Mouse (Mus musculus): Measurements from ENCODE around the gene Cnksr3. TPM values are rescaled to one million over a fixed set of nuclear protein-coding genes. Genes with fewer than 3 reads are reported as not detected.

Gene Cnksr3
- polyA plus RNA-seq, 1 experiment from 2014 or later, result 13.6 TPM

GRCm38 (mm10) chr10:7208859-7209441 lies 3.1 kb downstream of the Cnksr3 start:
- Histone ChIP-seq H3K4me1 (replicated peaks) (peaks cover 27% of the 10 kb centered on the region), H3K27me3 (replicated peaks) (no peaks in the 10 kb centered on the region), H3K27ac (no peak overlapping the region), H3K36me3 (no peaks in the 10 kb centered on the region), H3K9ac (no peak overlapping the region), H3K4me3 (replicated peaks) (no peak overlapping the region), H3K4me2 (replicated peaks) (no peak overlapping the region), H3K9me3 (no peaks in the 10 kb centered on the region)
- 68% methylated on average over 10 of the region's 10 CpGs for WGBS
- ATAC-seq, result no peak

- no peaks in the 10 kb centered on the region for H3K9me3 ChIP-seq
- H3K4me2 ChIP-seq (replicated peaks), result no peak overlapping the region
- H3K27me3 ChIP-seq (replicated peaks), result no peaks in the 10 kb centered on the region
- H3K27ac ChIP-seq, result no peak overlapping the region
- H3K9ac ChIP-seq, result no peak overlapping the region
- H3K36me3 ChIP-seq, result no peaks in the 10 kb centered on the region
- no peak for ATAC-seq
- 75% methylated on average over 11 of the region's 11 CpGs for WGBS
- H3K4me3 ChIP-seq (replicated peaks), result no peak overlapping the region
- H3K4me1 ChIP-seq (replicated peaks), result peaks cover 25% of the 10 kb centered on the region
Measured at GRCm38 (mm10) chr10:7207301-7207700, 4.7 kb downstream of the Cnksr3 start.

GRCm38 (mm10) chr10:7206571-7206970 lies 5.5 kb downstream of the Cnksr3 start:
- Histone ChIP-seq H3K4me3 (replicated peaks) (no peak overlapping the region), H3K4me1 (replicated peaks) (peaks cover 25% of the 10 kb centered on the region), H3K36me3 (no peaks in the 10 kb centered on the region), H3K4me2 (replicated peaks) (no peak overlapping the region), H3K9me3 (no peaks in the 10 kb centered on the region), H3K27me3 (replicated peaks) (no peaks in the 10 kb centered on the region), H3K9ac (no peak overlapping the region), H3K27ac (no peak overlapping the region)
- no peak for ATAC-seq
- 64% methylated on average over 7 of the region's 7 CpGs for WGBS

DNA sequence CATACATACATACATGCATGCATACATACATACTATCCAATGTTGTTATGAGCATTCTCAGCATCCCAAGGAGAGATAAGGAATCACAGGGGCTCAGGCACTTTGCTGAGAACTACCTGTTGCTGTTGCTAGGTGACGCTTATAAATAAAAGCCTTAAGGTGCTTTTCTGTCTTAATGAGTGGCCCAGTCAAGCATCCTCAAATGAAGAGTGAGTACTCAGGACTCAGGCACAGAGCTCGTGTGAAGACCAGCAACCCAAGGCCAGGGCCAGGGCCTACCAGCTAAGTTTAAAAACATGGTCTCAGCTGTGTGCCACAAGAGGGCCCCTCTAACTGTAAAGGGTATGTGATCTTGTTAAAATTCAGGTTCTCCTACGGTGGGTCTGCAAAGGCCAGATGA lies 6.5 kb downstream of the Cnksr3 start:
- H3K4me1 ChIP-seq (replicated peaks), result peaks cover 25% of the 10 kb centered on the region
- H3K4me2 ChIP-seq (replicated peaks), result no peak overlapping the region
- 80% methylated on average over 3 of the region's 3 CpGs for WGBS
- H3K4me3 ChIP-seq (replicated peaks), result no peak overlapping the region
- no peaks in the 10 kb centered on the region for H3K9me3 ChIP-seq
- H3K27ac ChIP-seq, result no peak overlapping the region
- H3K36me3 ChIP-seq, result no peaks in the 10 kb centered on the region
- no peak for ATAC-seq
- no peaks in the 10 kb centered on the region for H3K27me3 ChIP-seq (replicated peaks)
- no peak overlapping the region for H3K9ac ChIP-seq

DNA sequence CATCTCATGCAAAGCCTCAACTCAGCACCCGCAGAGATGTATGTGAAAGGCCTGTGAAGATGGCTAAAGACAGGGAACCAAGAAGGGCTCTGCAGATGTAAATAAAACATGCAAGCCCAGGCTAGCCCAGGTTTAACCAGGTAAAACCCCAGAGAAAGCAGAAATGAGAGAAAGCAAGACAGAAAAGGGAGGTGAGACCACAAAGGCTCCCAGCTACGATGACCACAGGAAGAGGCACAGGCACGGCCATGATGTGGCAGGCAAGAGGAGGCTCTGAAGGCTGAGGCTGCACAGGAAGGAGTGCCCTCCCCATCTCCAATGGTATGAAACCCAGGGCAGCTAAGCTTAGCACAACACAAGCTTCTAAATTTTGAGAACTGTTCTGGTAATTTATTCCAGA lies 7.1 kb downstream of the Cnksr3 start:
- 87% methylated on average over 3 of the region's 3 CpGs for WGBS
- no peak for ATAC-seq
- peaks cover 19% of the 10 kb centered on the region for H3K4me1 ChIP-seq (replicated peaks)

GRCm38 (mm10) chr10:7202576-7202975 lies 9.5 kb downstream of the Cnksr3 start:
- Histone ChIP-seq H3K36me3 (no peaks in the 10 kb centered on the region), H3K9ac (no peak overlapping the region), H3K9me3 (no peaks in the 10 kb centered on the region), H3K4me1 (replicated peaks) (peaks cover 7% of the 10 kb centered on the region; the same call in 1 of the 2 replicates), H3K27ac (no peak overlapping the region), H3K4me2 (replicated peaks) (no peak overlapping the region), H3K4me3 (replicated peaks) (no peak overlapping the region), H3K27me3 (replicated peaks) (no peaks in the 10 kb centered on the region)
- ATAC-seq, result no peak
- WGBS, result 88% methylated on average over 9 of the region's 9 CpGs

More for the DNA sequence above, 7.1 kb downstream of the Cnksr3 start:
- H3K27ac ChIP-seq, result no peak overlapping the region
- no peaks in the 10 kb centered on the region for H3K9me3 ChIP-seq
- no peak overlapping the region for H3K9ac ChIP-seq
- no peaks in the 10 kb centered on the region for H3K27me3 ChIP-seq (replicated peaks)
- H3K4me3 ChIP-seq (replicated peaks), result no peak overlapping the region
- no peak overlapping the region for H3K4me2 ChIP-seq (replicated peaks)
- no peaks in the 10 kb centered on the region for H3K36me3 ChIP-seq

- Histone ChIP-seq H3K27ac (no peak overlapping the region), H3K4me1 (replicated peaks) (peaks cover 13% of the 10 kb centered on the region), H3K4me2 (replicated peaks) (no peak overlapping the region), H3K4me3 (replicated peaks) (no peak overlapping the region), H3K9ac (no peak overlapping the region), H3K9me3 (no peaks in the 10 kb centered on the region), H3K36me3 (no peaks in the 10 kb centered on the region), H3K27me3 (replicated peaks) (no peaks in the 10 kb centered on the region)
- ATAC-seq, result no peak
- WGBS, result 90% methylated on average over 7 of the region's 7 CpGs
Measured at GRCm38 (mm10) chr10:7200665-7201064, 11.4 kb downstream of the Cnksr3 start.

DNA sequence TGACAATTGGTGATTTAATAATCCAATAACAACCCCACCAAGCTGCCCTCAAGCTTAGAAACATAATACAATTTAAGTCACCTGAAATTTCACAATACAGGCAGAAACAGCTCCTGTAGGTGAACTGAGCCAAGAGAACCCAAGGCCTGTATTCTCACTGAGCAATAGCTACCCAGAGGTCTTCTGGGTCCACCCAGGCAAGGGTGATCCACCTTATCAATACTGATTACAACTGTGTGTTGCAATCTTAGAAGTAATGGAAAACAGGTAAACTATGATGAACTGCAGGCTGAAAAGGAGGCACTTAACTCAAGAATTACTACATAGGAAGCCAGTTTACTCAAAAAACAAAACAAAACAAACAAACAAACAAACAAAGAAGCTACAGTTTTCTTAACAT lies 13.8 kb downstream of the Cnksr3 start:
- H3K36me3 ChIP-seq, result no peaks in the 10 kb centered on the region
- H3K9me3 ChIP-seq, result no peaks in the 10 kb centered on the region
- no peak overlapping the region for H3K9ac ChIP-seq
- ATAC-seq, result 0 out of 2 replicates have a peak, but pooled peaks have one; percentile 54
- no peak overlapping the region for H3K27ac ChIP-seq
- no peak overlapping the region for H3K4me2 ChIP-seq (replicated peaks)
- no peak overlapping the region for H3K4me3 ChIP-seq (replicated peaks)
- H3K27me3 ChIP-seq (replicated peaks), result no peaks in the 10 kb centered on the region
- peaks cover 15% of the 10 kb centered on the region for H3K4me1 ChIP-seq (replicated peaks)

GRCm38 (mm10) chr10:7197733-7198132 lies 14.3 kb downstream of the Cnksr3 start:
- no peak for ATAC-seq

DNA sequence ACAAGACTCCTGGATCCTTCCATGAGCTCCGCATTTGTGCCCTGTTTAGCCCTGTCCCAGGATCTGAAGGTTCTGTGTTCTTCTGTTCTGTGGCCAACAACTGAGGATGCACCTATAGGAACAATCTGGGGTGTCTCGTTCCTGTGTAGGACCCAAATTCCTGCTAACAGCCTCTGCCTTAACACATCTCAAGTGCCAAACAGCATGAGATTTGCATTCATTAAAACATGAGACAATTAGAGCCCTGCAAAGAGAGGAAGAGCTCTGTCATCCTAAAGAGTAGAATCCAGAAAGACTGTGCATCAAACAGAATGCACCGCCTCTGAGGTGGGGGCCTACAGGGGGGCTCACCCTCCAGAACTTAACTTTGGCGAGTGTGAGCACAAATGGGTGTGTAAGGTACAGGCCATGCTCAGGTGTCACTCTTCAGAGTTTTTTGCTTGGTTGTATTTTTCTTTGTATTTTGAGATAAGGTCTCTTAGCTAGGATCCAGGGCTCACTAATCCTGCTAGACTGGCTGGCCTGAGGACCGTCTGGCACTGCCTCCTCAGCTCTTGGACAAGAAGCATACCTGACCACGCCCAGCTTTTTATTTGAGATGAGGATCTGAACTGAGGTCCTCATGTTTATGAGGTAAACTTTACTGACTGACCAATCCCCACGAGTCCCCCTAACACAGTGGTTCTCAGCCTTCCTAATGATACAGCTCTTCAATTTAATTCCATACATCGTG lies 15.2 kb downstream of the Cnksr3 start:
- H3K27me3 ChIP-seq (replicated peaks), result no peaks in the 10 kb centered on the region
- H3K4me2 ChIP-seq (replicated peaks), result no peak overlapping the region
- ATAC-seq, result peak; percentile 31; the same call in 1 of the 2 replicates
- H3K4me1 ChIP-seq (replicated peaks), result peaks cover 18% of the 10 kb centered on the region
- no peaks in the 10 kb centered on the region for H3K36me3 ChIP-seq
- no peaks in the 10 kb centered on the region for H3K9me3 ChIP-seq
- H3K27ac ChIP-seq, result no peak overlapping the region
- H3K9ac ChIP-seq, result no peak overlapping the region
- 75% methylated on average over 8 of the region's 8 CpGs for WGBS
- no peak overlapping the region for H3K4me3 ChIP-seq (replicated peaks)

More at GRCm38 (mm10) chr10:7197733-7198132, 14.3 kb downstream of the Cnksr3 start:
- Histone ChIP-seq H3K27me3 (replicated peaks) (no peaks in the 10 kb centered on the region), H3K9me3 (no peaks in the 10 kb centered on the region), H3K36me3 (no peaks in the 10 kb centered on the region), H3K9ac (no peak overlapping the region), H3K27ac (no peak overlapping the region), H3K4me2 (replicated peaks) (no peak overlapping the region), H3K4me1 (replicated peaks) (peaks cover 15% of the 10 kb centered on the region), H3K4me3 (replicated peaks) (no peak overlapping the region)
- 81% methylated on average over 6 of the region's 6 CpGs for WGBS

DNA sequence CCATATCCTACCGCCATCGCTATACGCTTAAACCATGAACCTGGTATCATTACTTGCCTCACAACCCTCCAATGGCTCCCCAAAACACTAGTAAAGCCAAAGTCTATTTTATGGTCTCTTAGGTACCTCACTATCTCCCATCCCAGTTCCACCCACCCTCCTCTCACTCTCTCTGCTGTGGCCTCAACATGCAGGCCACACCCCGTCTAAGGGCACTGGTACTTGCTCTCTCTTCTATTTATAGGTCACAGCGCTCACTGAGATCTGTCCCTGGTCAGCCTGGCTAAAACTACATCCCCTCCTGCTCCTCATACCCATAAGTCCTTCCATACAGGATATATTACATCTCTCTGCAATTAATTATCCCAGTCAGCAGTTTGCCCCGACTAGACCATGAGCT lies 16.1 kb downstream of the Cnksr3 start:
- no peaks in the 10 kb centered on the region for H3K36me3 ChIP-seq
- no peak overlapping the region for H3K4me2 ChIP-seq (replicated peaks)
- no peaks in the 10 kb centered on the region for H3K27me3 ChIP-seq (replicated peaks)
- H3K27ac ChIP-seq, result no peak overlapping the region
- no peak overlapping the region for H3K4me3 ChIP-seq (replicated peaks)
- no peaks in the 10 kb centered on the region for H3K9me3 ChIP-seq
- WGBS, result 71% methylated on average over 6 of the region's 6 CpGs
- no peak for ATAC-seq
- H3K4me1 ChIP-seq (replicated peaks), result peaks cover 20% of the 10 kb centered on the region
- H3K9ac ChIP-seq, result no peak overlapping the region

DNA sequence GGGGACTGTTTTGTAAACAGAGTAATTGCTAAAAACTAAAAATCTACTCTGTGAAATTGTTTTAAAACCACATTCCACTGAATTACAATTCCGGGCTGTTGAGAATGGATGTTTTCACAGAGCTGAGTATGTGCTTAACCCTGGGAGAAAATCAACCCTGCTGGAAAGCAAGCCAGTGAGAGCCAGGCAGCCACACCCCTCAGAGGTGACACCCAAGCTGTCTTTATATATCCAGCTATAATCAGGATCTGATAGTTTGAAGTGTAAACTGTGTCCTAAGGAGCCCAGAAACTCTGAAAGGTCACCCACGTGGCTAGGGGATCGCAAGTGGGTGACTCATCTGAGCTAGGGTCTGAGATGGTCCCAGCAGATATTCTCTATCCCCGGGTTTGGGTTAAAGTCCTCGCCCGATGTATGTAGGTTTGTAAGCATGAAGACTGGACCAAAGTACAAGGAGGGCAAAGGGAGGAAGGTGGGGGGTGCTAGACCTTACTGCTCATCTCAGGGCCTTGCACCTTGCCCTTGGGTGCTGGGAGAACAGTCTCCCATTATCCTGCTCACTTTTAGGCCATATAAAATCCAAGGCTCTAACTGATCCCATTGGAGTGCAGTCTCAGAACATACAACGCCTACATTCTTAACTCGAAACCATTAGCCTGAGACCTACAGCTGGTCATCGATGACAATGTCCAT lies 20.2 kb downstream of the Cnksr3 start:
- 67% methylated on average over 9 of the region's 9 CpGs for WGBS
- no peaks in the 10 kb centered on the region for H3K9me3 ChIP-seq
- peak; percentile 88 for ATAC-seq
- H3K4me2 ChIP-seq (replicated peaks), result no peak overlapping the region
- H3K27ac ChIP-seq, result 0 out of 2 replicates have a peak overlapping the region, but pooled peaks have one; percentile 38
- no peaks in the 10 kb centered on the region for H3K27me3 ChIP-seq (replicated peaks)
- no peaks in the 10 kb centered on the region for H3K36me3 ChIP-seq
- H3K4me1 ChIP-seq (replicated peaks), result peaks cover 19% of the 10 kb centered on the region
- no peak overlapping the region for H3K9ac ChIP-seq
- no peak overlapping the region for H3K4me3 ChIP-seq (replicated peaks)
